Comparison of ENCODE assay signal across 9 mouse cellular contexts in the genomic region with DNA sequence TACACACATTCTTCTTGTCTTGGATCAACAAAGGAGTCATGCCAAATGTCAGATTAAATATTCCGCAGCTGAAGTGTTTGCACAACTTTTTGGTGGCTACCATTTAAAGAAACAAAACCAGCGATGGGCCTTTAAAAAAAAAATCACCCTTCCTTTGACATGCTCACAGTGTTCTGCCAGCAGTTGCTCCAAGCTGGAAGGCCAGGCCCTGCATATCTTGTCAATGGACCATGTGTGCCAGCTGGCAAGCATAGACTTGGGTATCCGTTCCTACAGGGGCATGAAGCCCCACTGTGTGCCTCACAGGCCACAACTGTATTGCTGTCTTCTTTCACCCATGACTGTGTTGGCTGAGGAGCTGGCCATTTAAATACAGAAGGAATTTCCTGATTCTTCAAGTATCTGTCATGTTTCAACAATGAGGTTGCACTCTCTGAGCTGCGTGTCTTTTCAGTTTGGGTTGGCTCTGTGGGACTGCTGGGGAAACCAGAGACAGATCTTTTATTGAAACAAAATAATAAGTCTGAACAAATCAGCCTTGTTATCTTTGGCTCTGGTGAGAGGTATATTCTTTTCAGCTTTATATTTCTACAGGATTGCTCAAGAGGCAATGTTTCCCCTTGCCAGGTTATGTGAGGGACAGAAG.
DNase-seq lines count a peak whose midpoint lies in the region; ATAC-seq and TF ChIP-seq lines count a peak whose summit lies in the region.
"Had no signal": no experiment of that assay in that cellular context is flagged by ENCODE, and none has a peak within 500 bp of the region (broad histone marks: within the 10 kb centered on the region; RNA-seq: fewer than 3 reads in every experiment).

No protein-coding gene starts in this region.

- H3K27ac ChIP-seq in gastrocnemius, adult 2 months: peak overlapping the region; percentile 83
- H3K27ac ChIP-seq in forebrain, embryonic 13.5 days: no peak overlapping the region

- no peak overlapping the region for H3K4me3 ChIP-seq in gastrocnemius, adult 2 months
- no peak overlapping the region for H3K4me3 ChIP-seq in forebrain, embryonic 13.5 days

- H3K4me1 ChIP-seq in forebrain, embryonic 13.5 days: no peaks in the 10 kb centered on the region

- ATAC-seq in cerebellum, adult (ENCODE audit: insufficient number of reproducible peaks, low FRiP score, low TSS enrichment): no peak
- ATAC-seq in forebrain, embryonic 13.5 days: no peak
- ATAC-seq: CD4-positive, CD25-positive, alpha-beta regulatory T cell, adult 4 months had no signal

- 77% methylated on average over 4 of the region's 4 CpGs for WGBS in forebrain, embryonic 13.5 days

- no peaks in the 10 kb centered on the region for H3K27me3 ChIP-seq in forebrain, embryonic 13.5 days

- peak; percentile 5 to 6 for DNase-seq in cerebellum, adult 18-20 months
- peak; percentile 51 for DNase-seq in 3134 (ENCODE audit: extremely low read depth, insufficient read length, low spot score)
- DNase-seq in gastrocnemius, adult 2 months: peak; percentile 68
- DNase-seq in kidney, postnatal 10 days: peak; percentile 19
- no peak for DNase-seq in T-cell, adult 2 months (ENCODE audit: low spot score)
- no peak for DNase-seq in right cerebral cortex, postnatal 4 days

- intact Hi-C loops in gastrocnemius, adult 2 months (cut with DNase I): no loop called here

- no peaks in the 10 kb centered on the region for H3K9me3 ChIP-seq in forebrain, embryonic 13.5 days (replicated peaks)

- no peak overlapping the region for H3K9ac ChIP-seq in forebrain, embryonic 13.5 days

- TF ChIP-seq CTCF in gastrocnemius, adult 2 months (IDR thresholded peaks at IDR 0.05): no peak

- no peaks in the 10 kb centered on the region for H3K36me3 ChIP-seq in forebrain, embryonic 13.5 days (ENCODE audit: poor library complexity, severe bottlenecking)

- H3K4me2 ChIP-seq in forebrain, embryonic 13.5 days: no peak overlapping the region

Comparison
In these comparisons a context has a peak if more than half of its experiments do, and no peak if none do; other contexts are left out.
1. DNase-seq: peak in cerebellum, adult 18-20 months (2 of 2), 3134 (single experiment), gastrocnemius, adult 2 months (single experiment) and kidney, postnatal 10 days (single experiment); none in T-cell, adult 2 months (single experiment) and right cerebral cortex, postnatal 4 days (single experiment).